Mouse (Mus musculus) gastrocnemius, postnatal 14 days (tissue): ENCODE results near the gene Sorl1. TPM values are rescaled to one million over a fixed set of nuclear protein-coding genes. Genes with fewer than 3 reads are reported as not detected.

Experiments
- DNase-seq: peaks from one replicate; pipeline ENCODE4 v3.0.0; 2021; ENCODE audit warnings: mixed read lengths
- intact Hi-C: fragments of 180-260 bp; cut with DNase I; formaldehyde crosslinking; loops from one replicate; pipeline ENCODE4 v1.15.1; 2025; ENCODE audit warnings: low total_unique reads
- total RNA-seq, 2 experiments: library from RNA; stranded (reverse); gene quantifications; 2 replicates each; pipeline ENCODE4 v1.2.3; 2021

Gene Sorl1
- total RNA-seq, 2 experiments from 2014 or later: 31.8 to 33.4 TPM

DNA sequence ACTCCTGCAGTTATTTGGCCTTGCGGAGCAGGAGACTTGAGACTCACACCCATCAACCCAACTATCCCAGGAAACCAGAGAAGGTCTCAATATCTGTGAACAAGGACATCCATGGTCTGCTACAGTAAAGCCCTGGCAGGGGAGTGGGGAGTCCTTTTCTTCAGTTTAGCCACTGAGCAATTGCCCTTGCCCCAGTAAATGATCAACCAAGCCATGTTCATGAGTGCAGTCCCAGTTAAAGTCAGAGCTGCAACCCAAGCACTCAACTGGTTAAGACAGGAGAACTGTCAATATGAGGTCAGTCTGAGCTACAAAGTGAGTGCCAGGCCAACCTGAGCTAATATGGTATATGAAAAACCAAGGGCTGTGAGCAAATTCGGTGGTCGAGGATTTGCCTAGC lies 140.8 kb downstream of the Sorl1 start:
- intact Hi-C loops: no loop called here
- no peak for DNase-seq

DNA sequence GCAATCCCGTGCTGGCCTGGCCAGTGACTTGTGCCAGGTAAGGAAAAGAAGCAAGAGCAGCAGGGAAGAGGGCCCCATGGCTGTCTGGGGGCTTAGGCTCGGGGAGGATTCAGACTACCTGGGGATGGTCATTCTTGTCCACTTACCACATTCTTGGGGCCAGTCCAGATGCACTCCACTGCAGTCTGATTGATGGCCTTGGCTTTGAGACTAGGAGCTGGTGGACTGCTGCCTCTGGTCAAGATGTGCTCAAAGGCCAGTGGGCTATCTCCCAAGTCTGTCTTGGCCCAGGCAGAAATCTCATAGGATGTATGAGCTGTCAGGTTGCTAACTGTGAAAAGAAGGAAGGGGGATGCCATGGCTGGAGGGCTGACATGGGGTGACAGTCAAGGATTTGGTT lies 141.3 kb downstream of the Sorl1 start:
- no peak for DNase-seq
- intact Hi-C loops: no loop called here

GRCm38 (mm10) chr9:41982023-41982422 lies 142.1 kb downstream of the Sorl1 start:
- DNase-seq: no peak
- intact Hi-C loops: no loop called here

- intact Hi-C loops: no loop called here
- no peak for DNase-seq
Observed at GRCm38 (mm10) chr9:41981306-41981705, 142.8 kb downstream of the Sorl1 start.

DNA sequence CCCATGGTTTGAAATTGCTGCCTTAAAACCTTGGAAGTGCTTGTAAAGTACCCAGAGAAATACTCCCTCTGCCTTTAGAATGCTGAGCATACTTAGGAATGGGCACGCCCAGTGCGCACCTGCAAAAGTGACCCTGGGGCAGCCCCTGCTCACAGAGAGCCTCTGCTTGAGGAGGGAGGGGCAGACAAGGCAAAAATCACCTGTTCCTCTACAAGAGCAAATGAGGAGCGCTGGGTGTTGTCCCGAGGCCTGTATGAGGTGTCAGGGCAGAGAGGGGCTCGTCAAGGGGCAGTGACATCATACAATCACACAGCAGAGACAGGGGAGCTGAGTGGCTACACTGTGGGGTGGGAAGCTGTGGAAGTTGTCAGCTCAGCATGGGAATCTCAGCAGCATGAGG lies 143.3 kb downstream of the Sorl1 start:
- no peak for DNase-seq
- intact Hi-C loops: no loop called here

GRCm38 (mm10) chr9:41978366-41978765 lies 145.7 kb downstream of the Sorl1 start:
- DNase-seq: no peak
- intact Hi-C loops: no loop called here

- no peak for DNase-seq
- intact Hi-C loops: no loop called here
Observed at GRCm38 (mm10) chr9:41975968-41976367, 148.1 kb downstream of the Sorl1 start.

DNA sequence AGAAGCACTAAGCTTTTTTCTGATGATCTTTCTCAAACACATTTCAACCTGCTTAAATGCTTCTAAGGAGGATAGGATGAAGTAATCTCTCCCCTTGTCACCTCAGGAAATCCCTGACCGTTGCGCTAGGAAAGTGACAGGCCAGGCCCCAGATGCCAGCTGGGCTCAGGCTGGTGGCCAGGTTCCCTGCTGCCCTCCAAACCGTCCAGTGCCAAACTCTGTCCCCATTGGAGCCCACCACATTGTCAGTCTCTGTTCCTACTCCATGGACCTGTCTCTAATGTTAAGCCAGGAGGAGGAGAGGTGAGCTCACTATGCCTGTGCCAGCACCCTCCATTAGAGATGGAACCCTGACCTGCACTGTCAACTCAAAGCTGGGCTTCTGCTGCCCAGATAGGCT lies 149.4 kb downstream of the Sorl1 start:
- DNase-seq: no peak
- intact Hi-C loops: no loop called here

DNA sequence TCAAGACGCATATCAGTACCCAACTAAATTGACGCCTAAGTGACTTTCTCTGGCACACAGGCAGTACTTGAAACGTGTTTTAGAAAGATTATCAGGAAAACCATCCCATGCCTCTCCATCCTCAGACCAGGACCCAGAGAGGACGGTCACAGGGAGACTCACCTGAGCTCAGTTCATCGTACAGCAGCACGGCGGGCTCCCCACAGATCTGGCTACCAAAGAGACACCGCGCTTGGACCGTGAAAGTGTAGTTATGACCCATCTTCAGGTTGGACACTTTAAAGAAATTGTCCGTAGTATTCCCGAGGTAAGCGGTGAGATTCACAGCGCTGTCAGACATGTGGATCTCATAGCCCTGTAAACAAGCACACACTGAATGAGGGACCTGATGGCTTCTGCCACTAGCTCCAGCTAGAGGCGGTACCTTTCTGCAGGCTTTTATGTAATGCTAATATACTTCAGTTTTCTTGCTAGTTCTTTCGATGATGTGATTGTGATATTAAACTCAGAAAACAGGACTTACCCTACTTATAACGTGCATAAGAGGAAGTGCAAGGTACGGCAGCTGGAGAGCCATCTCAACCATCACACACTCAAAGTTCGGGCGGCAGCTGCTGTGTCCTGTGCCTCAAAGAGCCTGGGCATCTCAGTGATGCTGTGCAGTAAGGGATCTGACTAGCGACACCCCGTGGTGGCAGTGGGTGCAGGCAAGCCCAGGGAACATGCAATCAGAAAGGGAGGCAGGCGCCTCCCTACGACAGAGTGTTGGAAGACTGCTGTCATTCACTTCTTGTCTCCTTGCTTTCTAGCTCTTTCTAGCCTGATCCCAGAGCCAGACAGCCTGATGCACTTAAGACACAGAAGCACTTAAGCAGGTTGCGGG lies 150.1 kb downstream of the Sorl1 start:
- intact Hi-C loops: no loop called here
- peak; percentile 57 for DNase-seq

- no peak for DNase-seq
- intact Hi-C loops: no loop called here
Observed at GRCm38 (mm10) chr9:41969961-41970360, 154.1 kb downstream of the Sorl1 start.

GRCm38 (mm10) chr9:41968673-41969460 lies 155.2 kb downstream of the Sorl1 start:
- no peak for DNase-seq

GRCm38 (mm10) chr9:41961274-41961673 lies 162.8 kb downstream of the Sorl1 start:
- no peak for DNase-seq
- intact Hi-C loops: no loop called here

More at GRCm38 (mm10) chr9:41968673-41969460, 155.2 kb downstream of the Sorl1 start:
- intact Hi-C loops: no loop called here

- intact Hi-C loops: no loop called here
- no peak for DNase-seq
Observed at GRCm38 (mm10) chr9:41958282-41958681, 165.8 kb downstream of the Sorl1 start.

GRCm38 (mm10) chr9:41953486-41953885 lies 170.6 kb downstream of the Sorl1 start:
- intact Hi-C loops: loop anchor here (5.0 kb wide), 3 partner anchors 371 to 726 kb away; no protein-coding TSS in a partner anchor
- DNase-seq: peak; percentile 61

DNA sequence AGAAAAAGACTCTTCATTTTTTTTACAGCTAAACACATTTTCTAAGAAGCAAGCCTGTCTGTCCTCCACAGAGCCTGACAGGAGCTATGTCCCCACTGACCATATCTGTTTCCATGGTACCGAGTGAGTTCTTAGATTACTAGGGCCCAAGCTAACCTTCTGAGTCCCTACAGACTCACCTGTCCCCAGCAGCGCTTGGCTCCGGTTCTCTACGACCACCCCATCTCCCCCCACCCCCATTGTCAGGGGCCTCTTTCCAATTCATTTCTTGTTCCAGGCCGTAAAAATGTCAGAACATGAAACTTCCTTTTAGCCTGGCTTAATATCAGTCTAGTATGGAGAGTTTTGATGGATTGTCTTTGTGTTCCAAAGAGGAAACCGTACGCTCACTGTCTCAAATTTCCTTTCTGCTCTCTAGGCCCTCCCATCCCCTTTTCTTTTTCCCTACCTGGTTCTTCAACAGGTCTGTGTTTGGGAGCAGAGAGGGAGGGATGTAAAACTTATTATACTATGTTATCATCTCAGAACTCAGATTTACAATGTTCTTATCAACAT lies 171.4 kb downstream of the Sorl1 start:
- intact Hi-C loops: loop anchor here (5.0 kb wide), 3 partner anchors 370 to 725 kb away; no protein-coding TSS in a partner anchor
- no peak for DNase-seq

- intact Hi-C loops: loop anchor here (5.0 kb wide), 3 partner anchors 369 to 724 kb away; no protein-coding TSS in a partner anchor
- no peak for DNase-seq
Observed at GRCm38 (mm10) chr9:41951472-41952129, 172.5 kb downstream of the Sorl1 start.

DNA sequence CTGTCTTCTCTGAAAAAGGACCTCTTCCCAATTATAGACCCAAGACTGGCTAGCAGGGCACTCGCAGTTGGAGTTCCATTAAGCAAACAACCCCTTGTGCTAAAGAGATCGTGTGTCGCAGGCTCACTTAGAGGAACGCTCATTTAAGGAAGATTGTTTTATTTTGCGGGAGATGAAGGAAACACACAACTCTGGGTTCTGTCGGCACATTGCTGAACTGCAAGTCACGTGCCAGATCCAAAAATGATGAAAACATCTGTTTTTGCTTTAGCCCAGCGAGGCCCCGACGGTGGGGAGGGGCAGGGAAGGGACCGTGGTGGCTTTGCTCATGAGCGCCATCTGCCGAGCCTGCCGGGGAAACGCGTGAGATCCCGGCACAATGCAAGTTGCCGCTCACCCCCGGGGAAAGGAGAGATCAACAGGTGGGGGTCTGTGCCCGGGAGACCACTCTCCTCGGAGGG lies 173.1 kb downstream of the Sorl1 start:
- intact Hi-C loops: loop anchor here (5.0 kb wide), 3 partner anchors 369 to 724 kb away; no protein-coding TSS in a partner anchor

GRCm38 (mm10) chr9:41950109-41950990 lies 173.7 kb downstream of the Sorl1 start:
- DNase-seq: peak; percentile 90
- intact Hi-C loops: loop anchor here (5.0 kb wide), 3 partner anchors 368 to 723 kb away; no protein-coding TSS in a partner anchor

More for the DNA sequence above, 173.1 kb downstream of the Sorl1 start:
- peak; percentile 92 for DNase-seq
